Comparison of ENCODE assay signal across 8 mouse cellular contexts in genomic region chr7:28820358-28821260, GRCm38 (mm10). TPM values are rescaled to one million over a fixed set of nuclear protein-coding genes. Genes with fewer than 3 reads are reported as not detected.
DNase-seq lines count a peak whose midpoint lies in the region; ATAC-seq and TF ChIP-seq lines count a peak whose summit lies in the region.

No protein-coding gene starts in this region.

- peaks cover 67% of the 10 kb centered on the region for H3K4me1 ChIP-seq in forebrain, embryonic 10.5 days
- peaks cover 15% of the 10 kb centered on the region for H3K4me1 ChIP-seq in forebrain, embryonic 16.5 days (replicated peaks; ENCODE audit: control insufficient read depth, insufficient read depth, low read length)
- H3K4me1 ChIP-seq in olfactory bulb, adult 2 months (ENCODE audit: control insufficient read depth, insufficient read depth, low read length): peaks cover 43% of the 10 kb centered on the region

- no peak for TF ChIP-seq POLR2A in brain, embryonic 14.5 days (IDR thresholded peaks at IDR 0.05; ENCODE audit: borderline replicate concordance, extremely low read depth, insufficient read depth, insufficient read length, poor library complexity, severe bottlenecking)
- no peak for TF ChIP-seq POLR2A in olfactory bulb, adult 2 months (IDR thresholded peaks at IDR 0.05; ENCODE audit: insufficient read depth, low read depth, low read length)

- H3K4me2 ChIP-seq in forebrain, embryonic 16.5 days (ENCODE audit: low read length): no peak overlapping the region

- no peaks in the 10 kb centered on the region for H3K9me3 ChIP-seq in forebrain, embryonic 10.5 days
- no peaks in the 10 kb centered on the region for H3K9me3 ChIP-seq in forebrain, embryonic 16.5 days (ENCODE audit: control insufficient read depth, low read length)

- no peak for TF ChIP-seq CTCF in brain, embryonic 14.5 days (IDR thresholded peaks at IDR 0.05; ENCODE audit: borderline replicate concordance, extremely low read depth, insufficient read depth, insufficient read length)
- TF ChIP-seq CTCF in olfactory bulb, adult 2 months (IDR thresholded peaks at IDR 0.05; ENCODE audit: insufficient read depth, low read depth, low read length): no peak

- ATAC-seq in forebrain, embryonic 16.5 days: no peak

- no peaks in the 10 kb centered on the region for H3K27me3 ChIP-seq in forebrain, embryonic 10.5 days (ENCODE audit: poor library complexity, severe bottlenecking)
- no peaks in the 10 kb centered on the region for H3K27me3 ChIP-seq in forebrain, embryonic 16.5 days (replicated peaks; ENCODE audit: control insufficient read depth, insufficient read depth, low read length)

- no peak for DNase-seq in forebrain, embryonic 10.5 days (ENCODE audit: extremely low spot score, low spot score)
- DNase-seq in brain, embryonic 14.5 days (ENCODE audit: low read depth): peak; percentile 60
- DNase-seq in heart, postnatal 10 days: peak; percentile 74 to 75
- DNase-seq in lung, adult 18-20 months: peak; percentile 62 to 80
- no peak for DNase-seq in left cerebral cortex, postnatal 10 days (ENCODE audit: extremely low spot score in 1 of 2, low spot score in 2 of 2)
- no peak for DNase-seq in layer of hippocampus, adult 9-10 months (ENCODE audit: low spot score)

- H3K36me3 ChIP-seq in forebrain, embryonic 10.5 days (replicated peaks): peaks cover 78% of the 10 kb centered on the region
- peaks cover 56% of the 10 kb centered on the region for H3K36me3 ChIP-seq in forebrain, embryonic 16.5 days (ENCODE audit: control insufficient read depth, insufficient read depth)

- H3K9ac ChIP-seq in forebrain, embryonic 16.5 days (replicated peaks; ENCODE audit: low read depth, low read length): no peak overlapping the region

- H3K4me3 ChIP-seq in forebrain, embryonic 10.5 days: peak overlapping the region; percentile 1; the same call in 1 of the 2 replicates
- H3K4me3 ChIP-seq in forebrain, embryonic 16.5 days (replicated peaks; ENCODE audit: low read length): no peak overlapping the region
- H3K4me3 ChIP-seq in olfactory bulb, adult 2 months (ENCODE audit: insufficient read depth, low read depth, low read length): no peak overlapping the region

- 59% methylated on average over 12 of the region's 12 CpGs for WGBS in forebrain, embryonic 10.5 days
- WGBS in forebrain, embryonic 16.5 days: 45% methylated on average over 12 of the region's 12 CpGs
- WGBS in olfactory bulb, adult 2 months: 16% methylated on average over 12 of the region's 12 CpGs

- intact Hi-C loops in heart, postnatal 10 days (cut with DNase I): loop anchor here (1.0 kb wide), 1 partner anchor 8 kb away; no protein-coding TSS in a partner anchor
- intact Hi-C loops in left cerebral cortex, postnatal 10 days (cut with DNase I): no loop called here

- H3K27ac ChIP-seq in forebrain, embryonic 10.5 days: peak overlapping the region; percentile 59
- H3K27ac ChIP-seq in forebrain, embryonic 16.5 days (ENCODE audit: low read length): no peak overlapping the region
- H3K27ac ChIP-seq in olfactory bulb, adult 2 months (ENCODE audit: insufficient read depth, low read depth, low read length): peak overlapping the region; percentile 57

RNA-seq across cellular contexts. Expression of gene Ech1, which starts 4.4 kb away (rescaled TPM):
- 68.5 and 72.0 TPM in 2 replicates for polyA plus RNA-seq in forebrain, embryonic 10.5 days (2016; fragmentation: Nextera tagmentation; extraction: Ambion mirVana)
- polyA plus RNA-seq in forebrain, embryonic 16.5 days (2015; fragmentation: Nextera tagmentation; extraction: Ambion mirVana): 87.1 and 97.7 TPM in 2 replicates
- 77.8 and 100 TPM in 2 replicates for polyA plus RNA-seq in brain, embryonic 14.5 days (2012; rRNA removed)
- 1,000 to 10,000 TPM; 1,137 to 1,217 TPM for total RNA-seq in heart, postnatal 10 days (2021)
- not detected in 2 replicates for polyA plus RNA-seq in olfactory bulb, adult 2 months (2012; ENCODE audit: insufficient read depth, insufficient read length, low replicate concordance, missing spikeins)
- total RNA-seq in left cerebral cortex, postnatal 10 days (2021): 10 to 100 TPM; 40.8 to 43.3 TPM

RNA-seq across cellular contexts. Expression of gene Hnrnpl, which starts 12.3 kb away (rescaled TPM):
- 325 and 336 TPM in 2 replicates for polyA plus RNA-seq in forebrain, embryonic 10.5 days (2016; fragmentation: Nextera tagmentation; extraction: Ambion mirVana)
- polyA plus RNA-seq in forebrain, embryonic 16.5 days (2015; fragmentation: Nextera tagmentation; extraction: Ambion mirVana): 185 and 203 TPM in 2 replicates
- polyA plus RNA-seq in brain, embryonic 14.5 days (2012; rRNA removed): 444 and 451 TPM in 2 replicates
- 100 to 1,000 TPM; 423 to 428 TPM for total RNA-seq in heart, postnatal 10 days (2021)
- polyA plus RNA-seq in olfactory bulb, adult 2 months (2012; ENCODE audit: insufficient read depth, insufficient read length, low replicate concordance, missing spikeins): 179 and 465 TPM in 2 replicates
- 100 to 1,000 TPM; 459 to 475 TPM for total RNA-seq in left cerebral cortex, postnatal 10 days (2021)

RNA-seq across cellular contexts. Expression of gene Lgals4, which starts 13.0 kb away (rescaled TPM):
- 2.9 and 3.1 TPM in 2 replicates for polyA plus RNA-seq in forebrain, embryonic 10.5 days (2016; fragmentation: Nextera tagmentation; extraction: Ambion mirVana)
- polyA plus RNA-seq in forebrain, embryonic 16.5 days (2015; fragmentation: Nextera tagmentation; extraction: Ambion mirVana): 5.2 and 5.7 TPM in 2 replicates
- 6.0 and 7.0 TPM in 2 replicates for polyA plus RNA-seq in brain, embryonic 14.5 days (2012; rRNA removed)
- total RNA-seq in heart, postnatal 10 days (2021): 10 to 100 TPM; 35.0 to 35.8 TPM
- polyA plus RNA-seq in olfactory bulb, adult 2 months (2012; ENCODE audit: insufficient read depth, insufficient read length, low replicate concordance, missing spikeins): not detected in 2 replicates
- 1 to 10 TPM; 2.4 to 2.7 TPM for total RNA-seq in left cerebral cortex, postnatal 10 days (2021)

RNA-seq across cellular contexts. Expression of gene Rinl, which starts 31.8 kb away (rescaled TPM):
- polyA plus RNA-seq in forebrain, embryonic 10.5 days (2016; fragmentation: Nextera tagmentation; extraction: Ambion mirVana): 3.4 and 3.8 TPM in 2 replicates
- 1.2 and 1.3 TPM in 2 replicates for polyA plus RNA-seq in forebrain, embryonic 16.5 days (2015; fragmentation: Nextera tagmentation; extraction: Ambion mirVana)
- polyA plus RNA-seq in brain, embryonic 14.5 days (2012; rRNA removed): 0.90 and 1.1 TPM in 2 replicates
- total RNA-seq in heart, postnatal 10 days (2021): 1 to 10 TPM; 2.1 to 2.2 TPM
- polyA plus RNA-seq in olfactory bulb, adult 2 months (2012; ENCODE audit: insufficient read depth, insufficient read length, low replicate concordance, missing spikeins): not detected in 2 replicates
- 1 to 10 TPM in 1 of 2 experiments, under 1 TPM in 1; 0.83 to 3.5 TPM for total RNA-seq in left cerebral cortex, postnatal 10 days (2021)

RNA-seq across cellular contexts. Expression of gene Lgals7, which starts 43.0 kb away (rescaled TPM):
- 0.26 and 0.42 TPM in 2 replicates for polyA plus RNA-seq in forebrain, embryonic 10.5 days (2016; fragmentation: Nextera tagmentation; extraction: Ambion mirVana)
- polyA plus RNA-seq in forebrain, embryonic 16.5 days (2015; fragmentation: Nextera tagmentation; extraction: Ambion mirVana): 1.7 and 2.9 TPM in 2 replicates
- polyA plus RNA-seq in brain, embryonic 14.5 days (2012; rRNA removed): 30.7 and 31.2 TPM in 2 replicates
- total RNA-seq in heart, postnatal 10 days (2021): 1 to 10 TPM; 2.2 to 2.8 TPM
- polyA plus RNA-seq in olfactory bulb, adult 2 months (2012; ENCODE audit: insufficient read depth, insufficient read length, low replicate concordance, missing spikeins): not detected in 2 replicates
- total RNA-seq in left cerebral cortex, postnatal 10 days (2021): 1 to 10 TPM in 1 of 2 experiments, not detected in 1; 1.6 TPM

Comparison
In these comparisons a context has a peak if more than half of its experiments do, and no peak if none do; other contexts are left out.
1. DNase-seq: peak in brain, embryonic 14.5 days (single experiment), heart, postnatal 10 days (2 of 2) and lung, adult 18-20 months (2 of 2); none in forebrain, embryonic 10.5 days (single experiment), left cerebral cortex, postnatal 10 days (0 of 2) and layer of hippocampus, adult 9-10 months (single experiment).
2. RNA of gene Ech1, which starts 4.4 kb away (polyA plus RNA-seq): 87.1 to 97.7 TPM in forebrain, embryonic 16.5 days, 77.8 to 100 TPM in brain, embryonic 14.5 days and 68.5 to 72.0 TPM in forebrain, embryonic 10.5 days; not detected in olfactory bulb, adult 2 months; every median in the first group is over 10 times any median in the second.